Mouse (Mus musculus): Measurements from ENCODE around the gene Mum1. TPM values are rescaled to one million over a fixed set of nuclear protein-coding genes. Genes with fewer than 3 reads are reported as not detected.

The Mum1 gene
- polyA plus RNA-seq, 1 experiment from 2014 or later: 54.6 TPM

DNA sequence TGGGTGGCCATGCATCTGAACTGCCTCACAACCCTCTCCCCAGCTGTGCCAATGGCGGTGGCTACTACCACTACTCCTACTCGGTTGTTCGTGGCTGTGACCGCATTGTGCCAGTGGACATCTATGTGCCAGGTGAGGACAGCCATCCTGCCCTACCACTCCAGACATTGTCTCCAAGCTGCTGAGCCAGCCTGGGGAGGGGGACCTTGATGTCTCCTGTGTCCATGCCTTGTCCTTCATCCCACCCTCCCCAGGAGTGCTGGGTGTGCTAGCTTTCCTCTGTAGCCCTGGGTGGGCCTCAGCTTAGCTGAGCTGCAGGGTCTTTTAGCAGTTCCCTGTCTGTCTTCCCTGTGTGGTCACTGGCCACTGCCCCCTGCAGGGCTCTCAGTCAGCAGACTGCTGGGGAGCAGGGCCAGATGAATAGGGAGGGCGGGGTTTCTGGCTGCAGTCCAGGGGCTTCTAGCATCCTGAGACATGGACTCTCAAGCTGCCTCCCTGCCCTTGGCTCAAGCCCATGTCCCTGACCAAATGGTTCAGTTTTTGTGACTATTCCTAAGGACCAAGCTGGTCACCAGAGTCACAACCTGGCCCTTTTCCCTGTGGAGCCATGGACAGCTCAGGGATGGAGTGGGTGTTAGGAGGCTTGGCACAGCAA is 29.8 kb downstream of the Mum1 start:
- no peak overlapping the region for H3K4me2 ChIP-seq (replicated peaks)
- 0 out of 2 replicates have a peak overlapping the region, but pooled peaks have one; percentile 3 for H3K9ac ChIP-seq
- H3K4me3 ChIP-seq: no peak overlapping the region
- no peak for ATAC-seq (ENCODE audit: low FRiP score, low read depth)
- peaks cover 59% of the 10 kb centered on the region for H3K36me3 ChIP-seq
- peaks cover 27% of the 10 kb centered on the region for H3K4me1 ChIP-seq
- H3K27me3 ChIP-seq (replicated peaks): no peaks in the 10 kb centered on the region
- WGBS: 91% methylated on average over 5 of the region's 5 CpGs
- H3K27ac ChIP-seq: no peak overlapping the region
- H3K9me3 ChIP-seq: no peaks in the 10 kb centered on the region

DNA sequence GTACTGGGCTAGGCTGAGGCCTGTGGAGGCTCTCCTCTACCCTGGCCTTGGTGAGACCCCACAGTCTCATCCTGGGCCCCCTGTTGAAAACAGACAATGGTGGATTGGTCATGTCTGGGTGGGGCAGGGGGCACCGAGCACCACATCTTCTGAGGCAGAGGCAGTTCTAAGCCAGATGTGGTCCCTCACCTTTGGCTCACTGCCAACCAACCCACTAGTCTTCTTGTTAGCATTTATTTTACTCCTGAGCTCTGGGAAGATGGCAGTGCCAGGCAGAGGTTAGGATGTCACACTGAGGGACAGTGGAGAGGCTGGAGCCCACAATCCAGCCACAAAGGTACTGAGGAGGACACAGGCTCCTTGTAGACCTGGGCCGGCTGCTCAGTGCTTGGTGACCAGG is 31.7 kb downstream of the Mum1 start:
- Histone ChIP-seq H3K9ac (no peak overlapping the region), H3K4me3 (no peak overlapping the region), H3K4me2 (replicated peaks) (no peak overlapping the region), H3K36me3 (peaks cover 59% of the 10 kb centered on the region), H3K4me1 (peaks cover 38% of the 10 kb centered on the region), H3K27me3 (replicated peaks) (no peaks in the 10 kb centered on the region), H3K9me3 (no peaks in the 10 kb centered on the region), H3K27ac (no peak overlapping the region)
- WGBS: 87% methylated on average over 2 of the region's 2 CpGs
- ATAC-seq (ENCODE audit: low FRiP score, low read depth): no peak

DNA sequence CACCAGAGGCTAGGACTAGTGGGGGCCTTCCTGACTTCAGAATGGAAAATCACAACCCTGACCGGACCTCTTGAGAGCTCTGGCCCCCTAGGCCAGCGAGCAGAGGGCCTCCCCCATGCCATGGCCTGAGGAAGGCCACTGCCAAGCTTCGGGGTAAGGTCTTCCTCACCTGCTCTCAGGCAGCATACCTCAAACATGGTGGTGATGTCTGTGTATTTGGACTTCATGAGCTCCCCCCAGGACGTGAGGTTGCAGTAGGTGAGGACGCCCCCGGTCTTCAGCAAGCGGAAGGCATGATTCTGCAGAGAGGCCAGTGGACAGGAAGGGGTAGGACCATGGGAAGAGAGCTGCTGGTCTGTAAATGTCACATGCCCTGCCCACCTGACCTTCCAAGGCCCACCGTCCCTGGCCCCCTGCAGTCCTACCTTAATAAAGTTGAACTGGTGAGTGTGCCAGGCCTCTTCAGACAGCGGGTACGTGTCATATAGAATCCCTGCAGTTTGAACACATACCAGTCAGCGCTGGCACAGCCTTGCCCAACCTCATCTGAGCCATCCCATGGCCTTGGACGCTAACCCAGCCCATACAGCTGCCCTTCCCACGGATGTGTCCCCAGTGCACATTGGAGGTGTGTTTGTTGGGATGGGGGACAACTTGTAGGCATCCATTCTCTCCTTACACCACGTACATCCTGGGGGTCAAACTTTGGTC is 32.7 kb downstream of the Mum1 start:
- no peaks in the 10 kb centered on the region for H3K9me3 ChIP-seq
- peaks cover 51% of the 10 kb centered on the region for H3K36me3 ChIP-seq
- H3K4me3 ChIP-seq: no peak overlapping the region
- 92% methylated on average over 14 of the region's 14 CpGs for WGBS
- H3K27ac ChIP-seq: no peak overlapping the region
- H3K4me2 ChIP-seq (replicated peaks): peak overlapping the region; percentile 88
- no peaks in the 10 kb centered on the region for H3K27me3 ChIP-seq (replicated peaks)
- 0 out of 2 replicates have a peak overlapping the region, but pooled peaks have one; percentile 67 for H3K9ac ChIP-seq
- H3K4me1 ChIP-seq: peaks cover 38% of the 10 kb centered on the region
- no peak for ATAC-seq (ENCODE audit: low FRiP score, low read depth)

DNA sequence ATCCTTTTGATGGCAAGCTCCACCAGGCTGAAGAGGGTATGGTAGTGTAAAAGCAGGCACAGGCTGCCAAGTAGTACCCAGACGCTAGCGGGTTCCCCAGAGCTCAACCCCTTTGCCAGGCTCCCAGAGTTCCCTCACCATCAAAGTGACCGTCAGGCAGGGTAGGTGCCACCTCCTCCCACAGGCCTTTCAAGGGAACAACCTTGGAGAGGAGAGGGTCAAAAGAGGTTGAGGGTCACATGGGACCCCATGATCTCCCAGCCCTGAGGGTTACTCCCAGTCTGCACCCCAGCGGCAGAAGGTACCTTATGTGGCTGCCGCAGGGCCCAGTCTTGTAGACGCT is 33.2 kb downstream of the Mum1 start:
- ATAC-seq (ENCODE audit: low FRiP score, low read depth): no peak
- H3K36me3 ChIP-seq: peaks cover 46% of the 10 kb centered on the region
- 76% methylated on average over 6 of the region's 6 CpGs for WGBS
- peak overlapping the region; percentile 88 for H3K4me2 ChIP-seq (replicated peaks)
- H3K27me3 ChIP-seq (replicated peaks): no peaks in the 10 kb centered on the region
- H3K4me1 ChIP-seq: peaks cover 38% of the 10 kb centered on the region
- H3K27ac ChIP-seq: no peak overlapping the region
- H3K9me3 ChIP-seq: no peaks in the 10 kb centered on the region
- peak overlapping the region; percentile 67 for H3K9ac ChIP-seq
- H3K4me3 ChIP-seq: peak overlapping the region; percentile 46

DNA sequence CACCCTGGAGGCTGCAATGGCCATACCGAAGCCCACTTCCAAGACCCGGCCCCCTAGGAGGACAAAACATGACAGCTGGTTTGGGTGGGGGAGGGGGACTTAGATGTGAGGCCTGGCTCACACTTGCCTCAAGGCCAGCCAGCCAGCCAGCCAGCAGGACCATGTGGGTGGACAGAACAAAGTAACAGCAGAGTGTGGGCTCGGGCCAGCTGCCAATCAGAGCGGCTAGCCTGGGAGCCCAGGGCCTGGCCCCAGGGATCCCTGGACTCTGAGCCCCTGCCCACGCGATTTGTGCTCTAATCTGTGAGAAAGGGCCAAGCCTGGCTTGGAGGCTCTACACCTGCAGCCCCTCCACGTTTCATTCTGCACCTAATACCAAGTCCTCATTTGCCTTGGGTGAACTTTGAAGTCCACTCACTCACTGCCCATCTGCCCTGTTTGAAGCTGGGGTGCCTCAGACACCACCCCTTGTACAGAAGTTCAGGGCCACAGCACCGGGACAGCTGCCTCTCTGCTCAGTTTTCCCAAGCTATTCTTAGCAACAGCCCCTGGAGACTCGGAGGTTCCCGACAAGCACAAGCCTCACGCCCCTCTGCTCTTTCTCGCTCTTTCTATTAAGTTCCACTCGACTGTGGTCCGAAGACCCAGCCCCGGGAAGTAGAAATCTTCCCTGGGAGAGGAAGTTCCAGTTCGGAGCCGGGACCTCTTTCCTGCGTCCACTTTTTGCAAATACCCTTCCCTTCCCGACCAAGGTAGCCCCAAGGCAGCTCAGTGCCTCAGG is 33.8 kb downstream of the Mum1 start:
- Histone ChIP-seq H3K36me3 (peaks cover 40% of the 10 kb centered on the region), H3K27me3 (replicated peaks) (no peaks in the 10 kb centered on the region), H3K27ac (peak overlapping the region; percentile 83; the same call in 1 of the 2 replicates), H3K4me1 (peaks cover 38% of the 10 kb centered on the region), H3K4me3 (peak overlapping the region; percentile 46), H3K9ac (peak overlapping the region; percentile 67), H3K4me2 (replicated peaks) (peak overlapping the region; percentile 88), H3K9me3 (no peaks in the 10 kb centered on the region)
- no peak for ATAC-seq (ENCODE audit: low FRiP score, low read depth)
- WGBS: 9% methylated on average over 19 of the region's 19 CpGs

DNA sequence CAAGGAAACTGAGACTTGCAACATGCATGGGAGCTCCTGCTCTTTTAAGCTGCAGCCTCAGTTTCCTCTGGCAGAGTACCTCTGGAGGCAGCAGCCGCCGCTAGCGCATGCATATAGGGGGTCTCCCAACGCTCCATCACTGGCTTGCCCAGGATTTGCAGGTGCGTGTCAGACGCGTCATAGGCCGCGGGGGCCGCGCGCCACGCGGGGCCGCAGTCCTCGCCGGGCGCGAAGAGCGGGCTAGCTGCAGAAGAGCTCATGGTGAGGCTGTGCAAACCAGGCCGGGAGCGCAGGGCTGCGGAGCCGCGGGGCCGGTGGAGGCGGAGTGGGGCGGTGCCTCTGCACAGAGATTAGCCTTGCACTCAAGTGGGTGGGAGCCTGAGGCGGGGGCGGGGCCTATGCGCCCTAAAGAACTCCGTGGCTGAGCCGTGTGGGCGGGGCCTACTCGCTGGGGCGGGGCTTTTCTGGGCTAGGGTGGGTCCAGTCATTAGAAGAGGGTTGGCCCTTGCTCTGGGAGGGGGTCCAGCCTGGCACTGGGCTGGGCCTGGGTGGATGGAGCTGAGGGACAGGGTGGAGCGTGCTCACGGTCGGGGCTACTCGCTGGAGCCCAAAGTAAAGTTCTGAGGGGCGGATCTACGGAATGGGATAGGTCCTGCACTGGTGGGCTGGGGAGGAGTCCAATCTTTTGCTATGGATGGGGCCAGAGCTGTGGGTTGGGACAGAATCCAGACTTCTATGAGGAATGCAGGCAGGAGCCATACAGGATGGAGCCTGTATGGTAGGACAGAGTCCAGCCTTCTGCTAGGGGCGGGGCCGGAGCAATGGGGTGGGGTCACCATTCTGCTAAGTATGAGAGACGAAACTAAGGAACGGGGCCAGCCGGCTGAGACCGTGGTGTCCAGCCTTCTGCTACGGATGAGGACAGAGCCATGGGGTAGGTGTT is 34.7 kb downstream of the Mum1 start, which contains the start of the genes Gamt and Dazap1:
TSS of gene Gamt (minus strand) at position 371 of the 943 bp plus-strand sequence.
TSS of gene Dazap1 (plus strand) at position 845 of the 943 bp plus-strand sequence.
- peak within 1 kb of the TSS; percentile 88 for H3K4me2 ChIP-seq (replicated peaks)
- no peaks in the 10 kb centered on the region for H3K27me3 ChIP-seq (replicated peaks)
- ATAC-seq (ENCODE audit: low FRiP score, low read depth): peak; percentile 82
- H3K36me3 ChIP-seq: peaks cover 31% of the 10 kb centered on the region
- peak within 1 kb of the TSS; percentile 83 for H3K27ac ChIP-seq
- peaks cover 42% of the 10 kb centered on the region for H3K4me1 ChIP-seq
- WGBS: under 1% methylated on average over 49 of the region's 49 CpGs
- no peaks in the 10 kb centered on the region for H3K9me3 ChIP-seq
- peak within 1 kb of the TSS; percentile 67 for H3K9ac ChIP-seq
- peak within 1 kb of the TSS; percentile 46 for H3K4me3 ChIP-seq

DNA sequence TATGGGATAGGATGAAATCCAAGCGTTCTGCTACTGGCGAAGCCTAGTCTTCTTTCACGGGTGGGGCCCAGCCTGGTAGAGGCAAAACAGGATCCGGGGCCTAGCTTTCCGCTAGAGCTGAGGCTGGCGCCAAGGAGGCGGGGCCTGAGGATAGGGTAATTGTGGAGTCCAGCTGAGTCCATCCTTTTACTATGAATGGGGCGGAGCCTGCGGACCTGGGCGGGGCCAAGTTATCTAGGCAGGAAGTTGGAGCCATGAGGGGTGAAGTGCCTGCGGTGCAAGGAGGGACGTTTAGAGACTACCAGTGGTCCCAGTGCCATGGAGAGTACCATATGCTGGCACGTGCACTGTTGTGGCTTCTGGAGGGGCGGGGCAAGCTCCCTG is 35.3 kb downstream of the Mum1 start:
- ATAC-seq (ENCODE audit: low FRiP score, low read depth): peak; percentile 28
- H3K9ac ChIP-seq: peak overlapping the region; percentile 67

DNA sequence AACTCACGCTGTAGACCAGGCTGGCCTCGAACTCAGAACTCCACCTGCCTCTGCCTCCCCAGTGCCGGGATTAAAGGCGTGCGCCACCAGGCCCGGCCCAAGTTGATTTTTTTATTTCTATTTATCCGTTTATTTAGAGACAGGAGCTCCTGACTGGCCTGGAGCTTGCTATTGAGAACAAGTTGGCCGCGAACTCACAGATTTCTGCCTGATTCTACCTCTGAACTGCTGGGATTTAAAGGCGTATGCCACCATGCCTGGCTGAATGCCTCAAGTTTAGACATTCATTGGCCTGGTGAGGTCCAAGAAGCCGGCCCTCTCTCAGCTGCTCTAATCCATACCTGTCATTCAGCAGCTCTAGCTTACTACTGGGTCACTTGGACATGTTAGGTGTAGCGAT is 35.9 kb downstream of the Mum1 start:
- no peak for ATAC-seq (ENCODE audit: low FRiP score, low read depth)
- 79% methylated on average over 12 of the region's 12 CpGs for WGBS
- no peaks in the 10 kb centered on the region for H3K27me3 ChIP-seq (replicated peaks)
- peaks cover 50% of the 10 kb centered on the region for H3K4me1 ChIP-seq
- no peak overlapping the region for H3K9ac ChIP-seq
- H3K4me2 ChIP-seq (replicated peaks): peak overlapping the region; percentile 88
- H3K9me3 ChIP-seq: no peaks in the 10 kb centered on the region
- peaks cover 20% of the 10 kb centered on the region for H3K36me3 ChIP-seq
- no peak overlapping the region for H3K4me3 ChIP-seq
- H3K27ac ChIP-seq: no peak overlapping the region

More for the DNA sequence above, 35.3 kb downstream of the Mum1 start:
- peak overlapping the region; percentile 46 for H3K4me3 ChIP-seq
- no peaks in the 10 kb centered on the region for H3K9me3 ChIP-seq
- peaks cover 46% of the 10 kb centered on the region for H3K4me1 ChIP-seq
- WGBS: 0% methylated on average over 14 of the region's 14 CpGs
- H3K27ac ChIP-seq: peak overlapping the region; percentile 83
- H3K27me3 ChIP-seq (replicated peaks): no peaks in the 10 kb centered on the region
- H3K4me2 ChIP-seq (replicated peaks): peak overlapping the region; percentile 88
- peaks cover 24% of the 10 kb centered on the region for H3K36me3 ChIP-seq

DNA sequence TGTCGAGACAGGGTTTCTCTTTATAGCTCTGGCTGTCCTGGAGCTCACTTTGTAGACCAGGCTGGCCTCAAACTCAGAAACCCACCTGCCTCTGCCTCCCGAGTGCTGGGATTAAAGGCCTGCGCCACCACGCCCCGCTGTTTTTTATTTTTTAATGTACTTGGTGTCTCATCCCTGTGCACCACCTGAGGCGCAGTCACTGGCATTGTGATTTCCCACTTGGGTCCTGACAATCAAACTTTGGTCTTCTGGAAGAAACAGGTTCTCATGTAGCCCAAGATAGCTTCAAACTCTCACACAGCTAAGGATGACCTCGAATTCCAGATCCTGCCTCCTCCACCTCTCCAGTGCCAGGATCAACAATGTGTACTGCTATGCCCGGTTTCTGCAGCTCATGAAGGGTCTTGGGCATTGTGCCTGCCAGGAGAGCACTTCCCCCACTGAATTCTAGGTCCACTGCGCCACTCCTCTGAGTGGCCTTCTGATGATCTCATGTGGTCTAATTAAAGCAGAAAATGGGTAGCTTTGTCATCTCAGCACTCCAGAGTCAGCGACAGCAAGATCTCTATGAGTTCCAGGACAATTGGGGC is 36.6 kb downstream of the Mum1 start:
- Histone ChIP-seq H3K27ac (no peak overlapping the region), H3K36me3 (peaks cover 20% of the 10 kb centered on the region), H3K27me3 (replicated peaks) (no peaks in the 10 kb centered on the region), H3K9me3 (no peaks in the 10 kb centered on the region), H3K4me3 (no peak overlapping the region), H3K4me2 (replicated peaks) (no peak overlapping the region), H3K4me1 (peaks cover 57% of the 10 kb centered on the region), H3K9ac (no peak overlapping the region)
- no peak for ATAC-seq (ENCODE audit: low FRiP score, low read depth)
- 95% methylated on average over 10 of the region's 10 CpGs for WGBS

DNA sequence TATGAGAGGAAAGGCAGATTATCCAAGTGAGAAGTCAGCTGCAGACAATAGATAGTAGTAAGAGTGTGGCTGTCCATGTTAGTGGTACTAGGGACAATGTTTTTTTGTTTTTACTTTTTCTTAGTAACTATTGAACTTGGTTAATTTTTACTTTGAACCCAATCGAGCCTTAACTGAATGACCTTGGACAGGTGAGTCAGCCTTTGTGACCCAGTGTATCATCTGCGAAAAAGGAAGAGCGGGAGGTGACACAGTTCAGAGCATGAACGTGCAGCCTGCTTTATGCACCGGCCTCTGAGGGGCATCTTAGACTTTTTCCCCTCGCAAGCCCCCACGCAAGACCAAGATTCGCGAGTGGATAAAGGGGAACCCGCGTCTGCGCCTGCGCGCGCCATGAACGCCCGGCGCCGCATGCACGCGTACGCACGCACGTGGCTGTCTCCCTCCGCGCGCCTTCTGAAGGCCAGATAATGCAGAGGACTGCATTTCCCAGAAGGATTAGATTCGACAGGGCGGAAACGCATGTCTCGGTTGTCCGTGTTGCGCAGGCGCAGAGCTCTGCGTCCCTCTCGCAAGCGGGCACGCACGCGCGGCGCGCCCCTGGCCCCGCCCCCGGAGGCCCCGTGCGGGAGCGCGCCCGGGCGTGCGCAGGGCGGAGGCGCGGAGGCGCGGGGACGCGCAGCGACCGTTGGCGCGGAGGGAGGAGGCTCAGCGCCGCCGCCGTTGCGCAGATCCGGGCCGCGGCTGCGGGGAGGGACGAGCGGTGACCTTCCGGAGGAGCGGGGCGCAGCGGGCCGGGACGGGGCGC is 38.3 kb downstream of the Mum1 start:
- peak overlapping the region; percentile 76 for H3K4me2 ChIP-seq (replicated peaks)
- no peaks in the 10 kb centered on the region for H3K27me3 ChIP-seq (replicated peaks)
- peak overlapping the region; percentile 53; the same call in 1 of the 2 replicates for H3K27ac ChIP-seq
- H3K4me1 ChIP-seq: peaks cover 60% of the 10 kb centered on the region
- WGBS: 2% methylated on average over 81 of the region's 81 CpGs
- H3K9ac ChIP-seq: peak overlapping the region; percentile 98
- ATAC-seq (ENCODE audit: low FRiP score, low read depth): peak; percentile 74
- H3K9me3 ChIP-seq: no peaks in the 10 kb centered on the region
- H3K36me3 ChIP-seq: peaks cover 7% of the 10 kb centered on the region; the same call in 1 of the 2 replicates
- peak overlapping the region; percentile 92 for H3K4me3 ChIP-seq
